Mouse (Mus musculus): ENCODE data around the gene Hpgd.
"Not testable (repeated sequence)": the region's sequence is repeated elsewhere in the genome, so short reads cannot be mapped to it uniquely, and the experiment has no call there.

The Hpgd gene

GRCm38 (mm10) chr8:56294373-56294877, at the start of gene Hpgd:
Gene Hpgd (plus strand): TSS chr8:56294585.
- DNase-seq (ENCODE audit: low read depth in 1 of 2, low spot score in 2 of 2) = no peak

DNA sequence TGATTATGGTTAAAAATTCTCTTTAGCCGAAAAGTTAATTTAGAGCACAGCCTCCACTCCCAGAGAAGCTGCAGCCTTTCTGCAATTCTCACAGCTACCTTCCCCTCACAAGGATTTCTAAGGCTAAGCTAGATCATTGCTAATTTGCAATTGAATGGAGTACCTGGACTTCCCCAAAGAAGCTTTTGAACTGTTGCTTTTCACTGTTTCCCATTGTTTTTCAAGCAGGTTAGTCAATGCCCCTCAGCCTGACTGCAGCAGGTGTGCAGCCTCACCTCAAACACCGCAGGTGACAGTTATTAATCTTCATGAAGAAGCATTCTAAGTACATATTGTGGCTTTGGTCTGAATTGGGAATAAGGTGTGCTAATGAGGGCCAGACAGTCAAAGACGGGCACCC, 42.7 kb upstream of the Hpgd start:
- not testable (repeated sequence) for DNase-seq (ENCODE audit: low read depth in 1 of 2, low spot score in 2 of 2)

GRCm38 (mm10) chr8:56252314-56252713, 42.1 kb upstream of the Hpgd start:
- DNase-seq (ENCODE audit: low read depth in 1 of 2, low spot score in 2 of 2) = no peak

GRCm38 (mm10) chr8:56261190-56261589, 33.2 kb upstream of the Hpgd start:
- DNase-seq (ENCODE audit: low read depth in 1 of 2, low spot score in 2 of 2) = no peak

GRCm38 (mm10) chr8:56269687-56270663, 24.4 kb upstream of the Hpgd start:
- no peak for DNase-seq (ENCODE audit: low read depth in 1 of 2, low spot score in 2 of 2)

DNA sequence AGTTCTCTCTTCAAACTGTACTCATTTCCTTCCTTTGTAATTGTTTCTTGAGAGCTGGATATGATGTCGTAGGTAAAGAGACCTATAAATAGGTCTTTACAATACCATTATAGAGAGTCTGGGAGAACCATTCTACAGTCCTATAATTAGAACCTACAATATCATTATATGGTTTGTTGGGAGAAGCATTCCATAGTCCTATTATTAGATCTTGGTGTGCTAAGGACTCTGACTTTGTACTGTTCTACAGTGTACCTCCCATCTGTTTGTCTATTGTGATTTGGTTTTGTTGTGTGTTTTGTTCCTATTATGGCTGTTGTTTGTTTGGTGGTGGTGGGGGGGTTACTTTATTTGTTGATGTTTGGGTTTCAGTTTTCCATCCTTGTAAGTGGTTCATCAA, 21.5 kb upstream of the Hpgd start:
- DNase-seq (ENCODE audit: low read depth in 1 of 2, low spot score in 2 of 2) = no peak

DNA sequence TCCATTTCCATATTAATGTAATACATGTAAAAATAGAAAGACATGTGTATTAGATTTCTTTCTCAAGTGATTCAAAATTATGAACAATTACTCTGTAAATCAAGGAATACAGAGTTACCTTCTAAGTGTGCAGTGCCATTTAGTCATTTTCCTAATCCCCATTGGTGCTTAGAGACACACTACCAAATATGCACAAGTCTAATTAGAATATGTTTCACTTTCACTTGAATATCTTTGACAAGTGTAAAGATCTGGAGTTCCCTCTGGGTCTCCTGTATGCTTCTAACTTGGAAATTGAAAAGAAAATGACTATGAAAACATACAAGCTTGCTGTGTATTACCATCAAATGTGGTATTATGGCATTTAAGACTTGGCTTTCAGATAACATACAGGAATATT, 19.1 kb upstream of the Hpgd start:
- DNase-seq (ENCODE audit: low read depth in 1 of 2, low spot score in 2 of 2) = no peak

DNA sequence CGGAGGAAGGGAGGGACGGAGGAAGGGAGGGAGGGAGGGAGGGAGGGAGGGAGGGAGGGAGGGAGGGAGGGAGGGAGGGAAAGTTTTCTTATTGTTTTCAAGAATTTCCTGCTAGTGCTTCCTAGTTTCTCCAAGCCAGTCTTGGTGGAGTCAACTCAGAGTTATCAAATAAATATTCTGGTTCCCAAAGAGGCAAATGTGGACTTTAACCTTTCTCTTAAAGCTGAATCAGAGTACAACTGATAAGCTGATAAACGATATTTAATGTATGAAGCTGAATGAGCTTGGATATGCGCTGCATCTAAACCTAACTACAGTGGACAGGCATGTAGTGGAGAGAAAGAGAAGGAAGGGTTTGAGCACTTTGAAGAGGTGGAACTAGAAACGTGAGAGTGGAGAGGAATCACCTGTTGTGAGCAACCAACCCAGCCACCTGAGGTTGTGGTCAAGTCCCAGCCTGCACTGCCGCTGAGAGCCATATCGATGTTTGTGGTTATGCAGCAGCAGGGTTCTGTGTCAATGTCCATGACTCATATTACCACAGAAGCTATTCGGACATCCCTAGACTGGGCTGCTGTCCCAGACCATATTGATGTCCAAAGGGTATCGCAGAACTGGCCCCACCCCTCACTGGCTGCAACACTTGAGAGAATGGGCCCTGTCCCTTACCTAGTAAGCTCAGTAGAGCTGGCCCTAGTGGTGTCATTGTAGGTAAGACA, 16.4 kb upstream of the Hpgd start:
- no peak for DNase-seq (ENCODE audit: low read depth in 1 of 2, low spot score in 2 of 2)

GRCm38 (mm10) chr8:56278545-56279063, 15.8 kb upstream of the Hpgd start:
- DNase-seq (ENCODE audit: low read depth in 1 of 2, low spot score in 2 of 2) = no peak

GRCm38 (mm10) chr8:56283936-56284335, 10.4 kb upstream of the Hpgd start:
- no peak for DNase-seq (ENCODE audit: low read depth in 1 of 2, low spot score in 2 of 2)

- no peak for DNase-seq (ENCODE audit: low read depth in 1 of 2, low spot score in 2 of 2)
Measured at GRCm38 (mm10) chr8:56284957-56285356, 9.4 kb upstream of the Hpgd start.

- DNase-seq (ENCODE audit: low read depth in 1 of 2, low spot score in 2 of 2) = no peak
Measured at GRCm38 (mm10) chr8:56286717-56287116, 7.7 kb upstream of the Hpgd start.

GRCm38 (mm10) chr8:56287370-56288072, 6.9 kb upstream of the Hpgd start:
- DNase-seq (ENCODE audit: low read depth in 1 of 2, low spot score in 2 of 2) = no peak

DNA sequence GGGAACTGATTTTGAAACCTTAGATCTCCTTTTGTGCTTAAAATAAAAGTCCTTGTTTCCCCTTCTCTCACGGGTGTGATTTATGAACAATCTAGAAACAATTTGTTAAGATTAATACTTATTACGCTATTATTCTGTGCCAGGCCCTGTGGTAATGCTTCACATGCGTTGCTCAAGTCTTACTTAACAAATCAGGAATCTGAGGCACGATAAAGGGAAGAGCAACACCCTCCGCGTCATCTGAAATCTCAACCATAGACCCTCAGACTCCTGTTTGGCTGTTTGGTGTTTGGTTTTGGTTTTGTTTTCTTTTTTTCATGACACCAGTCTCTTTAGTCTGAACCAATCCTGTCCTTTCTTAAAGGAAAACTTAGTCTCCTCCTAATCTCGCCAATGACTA, 2.1 kb upstream of the Hpgd start:
- DNase-seq (ENCODE audit: low read depth in 1 of 2, low spot score in 2 of 2) = no peak

DNA sequence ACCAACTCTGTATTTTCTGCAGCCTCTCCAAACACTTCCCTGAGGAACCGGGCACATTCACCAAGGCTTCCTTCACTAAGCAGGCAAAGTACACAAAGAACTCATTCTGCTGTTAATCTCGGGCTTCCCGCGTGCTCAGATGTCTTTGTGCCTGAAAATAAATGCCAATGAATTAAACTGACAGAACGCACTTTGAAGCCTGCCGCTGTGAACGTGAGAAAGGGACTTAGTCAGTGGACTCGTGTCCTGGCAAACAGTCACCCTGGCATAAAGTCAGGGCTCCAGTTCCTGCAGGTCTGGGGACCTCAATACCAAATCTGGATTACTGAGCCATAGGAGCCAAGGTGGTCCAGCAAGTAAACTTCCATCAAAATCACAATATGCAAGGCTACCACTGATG, 905 bp upstream of the Hpgd start:
- no peak for DNase-seq (ENCODE audit: low read depth in 1 of 2, low spot score in 2 of 2)

GRCm38 (mm10) chr8:56294886-56295555, 636 bp downstream of the Hpgd start:
- no peak for DNase-seq (ENCODE audit: low read depth in 1 of 2, low spot score in 2 of 2)

DNA sequence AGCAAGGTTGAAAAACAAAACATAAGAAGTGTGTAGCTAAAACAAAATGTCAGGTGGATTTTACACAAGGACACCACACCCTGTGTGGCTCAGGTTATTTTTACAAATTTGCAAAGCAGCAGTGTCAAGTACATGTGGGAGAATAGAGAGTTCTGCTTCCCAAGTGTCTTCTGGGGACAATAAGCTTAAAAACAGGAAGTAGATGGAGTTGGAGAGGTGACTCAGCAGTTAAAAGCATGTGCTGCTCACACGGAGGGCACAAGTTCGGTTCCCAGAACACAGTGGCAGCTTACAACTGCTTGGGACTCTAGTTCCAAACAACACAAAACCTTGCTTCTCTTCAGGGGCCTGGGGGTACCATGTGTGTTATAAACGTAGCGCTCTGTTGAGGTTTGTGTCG, 5.0 kb downstream of the Hpgd start:
- DNase-seq (ENCODE audit: low read depth in 1 of 2, low spot score in 2 of 2) = no peak

- DNase-seq (ENCODE audit: low read depth in 1 of 2, low spot score in 2 of 2) = not testable (repeated sequence)
Measured at GRCm38 (mm10) chr8:56301303-56301702, 6.9 kb downstream of the Hpgd start.

GRCm38 (mm10) chr8:56304595-56304994, 10.2 kb downstream of the Hpgd start:
- no peak for DNase-seq (ENCODE audit: low read depth in 1 of 2, low spot score in 2 of 2)

DNA sequence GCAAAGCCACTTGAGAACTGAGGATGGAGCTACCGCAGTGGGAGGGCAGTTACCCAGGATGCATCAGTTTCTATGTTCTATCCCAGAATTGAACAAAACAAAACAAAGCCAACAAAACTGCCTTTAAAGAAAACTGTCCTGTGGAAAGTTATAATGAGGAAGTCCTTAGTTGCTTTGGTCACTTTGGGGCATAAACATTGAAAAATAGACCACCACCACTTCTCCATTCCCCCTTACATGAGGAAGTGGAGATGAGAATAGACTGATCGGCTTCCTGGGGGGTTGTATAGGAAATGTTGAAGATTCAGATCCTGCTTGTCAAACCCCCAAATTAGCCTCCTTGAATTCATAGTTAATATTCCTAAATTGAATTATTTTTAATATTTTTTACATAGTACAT, 19.2 kb downstream of the Hpgd start:
- DNase-seq (ENCODE audit: low read depth in 1 of 2, low spot score in 2 of 2) = no peak

DNA sequence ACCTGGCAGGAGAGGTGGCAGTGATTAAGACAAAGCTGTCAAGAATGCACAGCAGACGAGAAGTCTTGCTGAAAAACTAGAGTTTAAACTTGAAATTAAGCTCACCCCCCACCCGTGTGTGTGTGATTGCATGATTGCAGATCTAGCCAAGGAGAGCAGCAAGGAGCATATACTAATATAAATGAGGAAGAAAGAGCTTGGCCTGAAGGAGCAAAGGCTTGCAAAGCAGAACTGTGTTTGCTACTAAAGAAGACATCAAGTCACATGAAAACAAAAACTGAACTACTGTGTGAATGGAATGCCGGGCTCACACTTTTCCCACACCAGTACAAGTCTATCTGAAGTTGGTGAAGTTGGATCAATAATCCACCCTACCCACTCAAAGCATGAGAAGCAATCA, 20.8 kb downstream of the Hpgd start:
- no peak for DNase-seq (ENCODE audit: low read depth in 1 of 2, low spot score in 2 of 2)

Measured in monocyte, adult 2 months (primary cell).